Mouse (Mus musculus) c-Kit-positive CD71-negative TER-119-negative erythroid progenitor cells, embryonic 14.5 days (primary cell): ENCODE results near the gene Ccdc63.
"Not testable (repeated sequence)": the region's sequence is repeated elsewhere in the genome, so short reads cannot be mapped to it uniquely, and the experiment has no call there.

ENCODE experiments used
- DNase-seq: peaks from one replicate; pipeline ENCODE4 v3.0.0-alpha.2; 2013; ENCODE audit warnings: low read depth

The Ccdc63 gene

DNA sequence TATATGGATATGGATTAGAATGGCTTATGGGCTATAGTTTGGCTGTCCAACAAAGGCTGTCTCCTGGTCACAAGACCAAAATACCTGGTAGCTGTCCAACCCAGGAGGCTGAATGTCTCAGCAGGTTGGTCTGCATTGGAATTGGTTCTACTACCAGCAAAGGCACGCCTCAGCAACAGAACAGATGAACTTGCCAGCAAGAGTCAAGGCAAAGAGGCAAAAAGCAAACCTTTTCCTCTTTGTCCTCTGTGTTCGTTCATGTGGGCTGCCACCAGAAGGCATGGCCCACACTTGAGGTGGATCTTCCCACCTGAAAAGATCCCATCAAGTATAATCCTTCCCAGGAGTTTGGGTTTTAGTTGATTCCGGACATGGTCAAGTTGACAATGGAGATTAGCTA is at the start of gene Ccdc63:
TSS of gene Ccdc63 (minus strand) at position 101 of the 400 bp plus-strand sequence.
- DNase-seq: no peak

DNA sequence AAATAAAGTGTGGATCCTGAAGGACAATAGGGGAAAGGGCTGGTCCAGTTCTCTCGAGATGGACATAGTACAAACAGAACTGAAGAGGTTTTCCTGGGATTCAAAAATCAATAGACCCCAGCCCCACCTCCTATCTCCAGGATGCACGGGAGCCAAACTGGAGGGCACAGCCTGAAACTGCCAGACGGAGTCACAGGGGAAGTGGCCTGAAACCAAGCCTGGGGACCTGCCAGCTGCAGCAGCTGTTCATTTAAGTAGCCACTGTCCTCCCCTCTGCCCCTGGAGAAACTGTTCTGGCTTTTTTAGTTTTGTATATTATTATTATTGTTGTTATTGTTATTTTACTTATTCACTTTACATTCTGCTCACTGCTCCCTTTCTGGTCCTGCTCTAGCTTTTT is 48.5 kb upstream of the Ccdc63 start:
- no peak for DNase-seq

DNA sequence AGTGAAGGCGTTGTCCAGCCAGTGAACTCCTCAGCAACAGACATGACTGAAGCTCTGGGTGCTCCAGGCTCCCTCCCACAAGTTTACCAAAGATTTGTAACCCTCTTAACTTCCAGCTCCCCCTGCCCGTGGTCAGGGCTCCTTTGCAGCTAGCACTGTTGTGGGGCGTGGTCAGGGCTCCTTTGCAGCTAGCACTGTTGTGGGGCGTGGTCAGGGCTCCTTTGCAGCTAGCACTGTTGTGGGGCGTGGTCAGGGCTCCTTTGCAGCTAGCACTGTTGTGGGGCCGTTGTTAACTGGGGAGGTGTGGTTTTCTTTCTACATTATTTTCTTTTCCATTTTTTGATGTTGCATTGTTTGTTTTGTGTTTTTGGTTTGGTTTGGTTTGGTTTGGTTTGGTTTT is 44.2 kb upstream of the Ccdc63 start:
- not testable (repeated sequence) for DNase-seq

DNA sequence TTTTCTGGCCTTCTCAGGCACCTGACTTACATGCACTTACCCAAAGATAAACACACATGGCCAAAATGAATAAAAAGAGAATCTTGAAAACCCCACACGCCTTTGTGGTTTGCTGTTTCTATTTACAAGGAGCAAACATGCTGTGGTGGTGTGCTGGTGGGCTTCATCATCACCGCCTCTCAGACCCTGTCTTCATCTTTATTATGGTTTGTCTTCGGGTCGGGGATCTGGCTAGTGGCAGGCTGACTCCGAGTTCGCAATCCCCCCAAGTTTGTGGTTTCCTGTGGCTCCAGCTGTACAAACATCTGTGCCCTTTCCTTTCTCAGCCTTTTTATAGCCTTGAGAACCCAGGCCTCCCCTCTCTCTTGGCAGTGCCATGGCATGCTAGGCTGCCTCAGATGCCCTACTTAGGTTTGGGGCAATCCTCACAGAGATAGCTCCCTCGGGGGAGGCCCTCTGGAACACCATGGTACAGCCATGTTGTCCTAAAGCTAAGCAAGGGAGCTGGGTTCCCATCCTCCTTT is 43.7 kb upstream of the Ccdc63 start:
- no peak for DNase-seq

DNA sequence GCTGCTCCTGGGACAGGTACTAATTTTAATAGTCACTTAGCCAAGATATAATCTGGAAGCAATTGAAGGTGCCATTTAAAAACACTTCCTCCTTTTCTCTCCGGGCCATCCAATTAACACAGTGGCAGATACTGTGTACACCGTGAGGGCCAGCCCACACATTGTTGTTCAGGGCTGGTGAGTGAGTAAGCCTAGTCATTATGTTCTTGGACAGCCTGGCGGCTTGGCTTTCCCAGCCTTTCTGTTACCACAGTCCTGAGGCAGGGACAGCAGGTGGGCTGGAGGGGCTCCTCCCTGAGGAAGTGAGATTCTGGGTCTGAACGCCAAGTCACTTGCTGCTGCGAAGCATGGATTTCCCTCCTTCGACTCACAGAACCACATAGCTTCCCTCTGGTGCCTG is 39.0 kb upstream of the Ccdc63 start:
- no peak for DNase-seq

DNA sequence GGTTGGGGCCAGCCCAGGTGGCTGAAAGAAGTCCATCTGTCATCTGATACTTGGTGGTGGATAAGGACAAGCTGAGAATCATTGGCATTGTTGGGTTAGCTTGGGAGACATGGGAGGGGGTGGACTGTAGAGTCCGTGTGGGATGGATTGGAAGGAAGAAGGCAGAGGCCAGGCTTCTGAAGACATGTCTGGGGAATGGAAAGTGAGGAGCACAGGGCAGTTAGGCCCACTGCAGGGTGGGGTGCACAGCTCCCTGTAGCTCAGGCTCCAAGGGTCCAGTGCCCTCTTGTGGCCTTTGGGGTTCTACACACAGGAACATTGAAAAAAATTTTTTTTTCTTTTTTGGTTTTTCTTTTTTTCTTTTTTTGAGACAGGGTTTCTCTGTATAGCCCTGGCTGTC is 35.8 kb upstream of the Ccdc63 start:
- DNase-seq: no peak

DNA sequence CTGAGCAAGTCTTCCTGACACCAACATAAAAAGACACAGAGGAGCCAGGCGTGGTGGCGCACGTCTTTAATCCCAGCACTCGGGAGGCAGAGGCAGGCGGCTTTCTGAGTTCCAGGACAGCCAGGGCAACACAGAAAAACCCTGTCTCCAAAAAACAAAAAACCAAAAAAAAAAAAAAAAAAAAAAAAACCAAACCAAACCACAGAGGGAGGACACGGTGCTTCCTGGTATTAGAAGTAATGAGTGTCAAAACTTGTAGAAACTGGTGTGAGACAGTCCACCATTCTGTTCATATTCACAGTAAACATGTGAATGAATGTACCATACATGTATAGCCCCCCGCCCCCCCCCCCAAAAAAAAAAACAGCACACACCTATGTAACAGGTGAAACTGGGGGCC is 35.3 kb upstream of the Ccdc63 start:
- no peak for DNase-seq

DNA sequence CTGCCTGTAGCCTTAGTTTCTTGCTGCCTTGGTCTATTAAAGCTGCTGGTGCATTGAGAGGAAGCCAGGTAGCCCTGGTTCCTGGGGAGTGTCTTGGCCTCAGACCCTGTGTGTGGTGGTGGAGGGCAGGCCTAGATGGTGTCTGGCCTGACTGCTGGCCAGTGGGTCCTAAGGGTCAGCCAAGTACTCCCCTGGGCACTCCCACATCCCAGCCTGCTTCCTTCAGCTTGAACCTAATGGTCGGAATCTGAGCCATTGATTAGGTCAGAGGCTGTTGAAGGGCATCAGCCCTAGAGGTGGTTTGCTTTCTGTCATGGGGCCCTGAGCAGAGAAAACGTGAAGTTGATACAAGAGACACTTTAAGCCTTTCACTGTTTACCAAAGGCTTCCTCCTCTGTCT is 34.8 kb upstream of the Ccdc63 start:
- DNase-seq: no peak

DNA sequence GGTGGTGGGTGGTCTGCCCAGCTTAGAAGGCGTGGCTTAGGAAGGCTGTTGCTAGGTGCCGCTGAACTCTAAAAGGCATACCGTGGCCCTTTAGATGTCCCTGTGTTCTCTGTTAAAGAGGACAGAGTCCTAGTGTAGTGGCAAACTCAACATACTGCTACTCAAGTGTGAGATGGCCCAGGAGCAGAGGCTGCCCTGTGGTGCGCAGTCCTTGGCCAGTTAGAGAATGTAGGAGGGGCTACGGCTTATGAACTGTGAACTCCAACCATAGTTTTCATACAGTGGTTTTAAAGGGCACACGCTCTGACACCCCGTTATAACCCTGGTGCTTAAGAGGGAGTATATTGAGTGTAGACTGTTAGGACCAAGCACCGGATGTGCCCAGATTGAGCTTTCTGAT is 30.4 kb upstream of the Ccdc63 start:
- DNase-seq: no peak

DNA sequence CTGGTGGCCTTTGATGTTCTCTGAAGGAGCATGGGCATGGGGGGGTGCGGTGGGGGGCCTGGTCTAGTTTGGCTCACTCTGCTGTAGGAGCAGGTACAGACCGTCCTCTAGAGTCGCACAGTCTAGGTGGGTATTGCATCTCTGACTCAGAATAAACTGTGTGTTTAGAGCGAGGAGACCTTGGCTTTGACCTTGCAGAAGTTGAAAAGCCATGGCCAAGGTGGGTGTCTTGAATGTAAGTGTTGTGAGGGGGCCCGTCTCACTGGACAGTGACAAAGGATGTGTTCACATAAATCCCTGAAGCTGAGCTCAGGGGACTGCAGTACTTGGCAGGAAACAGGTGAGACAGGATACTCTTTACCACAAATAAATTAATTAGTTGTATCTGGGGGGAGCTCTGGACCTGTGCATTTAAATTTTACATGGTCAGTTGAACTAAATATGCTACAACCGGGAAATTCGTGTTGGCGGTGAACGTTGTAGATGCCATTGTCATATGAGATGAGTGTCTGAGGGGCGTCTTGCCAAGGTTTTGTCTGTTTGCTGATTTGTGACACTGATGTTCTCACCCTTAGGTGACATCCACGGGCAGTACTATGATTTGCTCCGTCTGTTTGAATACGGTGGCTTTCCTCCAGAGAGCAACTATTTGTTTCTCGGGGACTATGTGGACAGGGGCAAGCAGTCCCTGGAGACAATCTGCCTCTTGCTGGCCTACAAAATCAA is 27.9 kb upstream of the Ccdc63 start:
- no peak for DNase-seq

DNA sequence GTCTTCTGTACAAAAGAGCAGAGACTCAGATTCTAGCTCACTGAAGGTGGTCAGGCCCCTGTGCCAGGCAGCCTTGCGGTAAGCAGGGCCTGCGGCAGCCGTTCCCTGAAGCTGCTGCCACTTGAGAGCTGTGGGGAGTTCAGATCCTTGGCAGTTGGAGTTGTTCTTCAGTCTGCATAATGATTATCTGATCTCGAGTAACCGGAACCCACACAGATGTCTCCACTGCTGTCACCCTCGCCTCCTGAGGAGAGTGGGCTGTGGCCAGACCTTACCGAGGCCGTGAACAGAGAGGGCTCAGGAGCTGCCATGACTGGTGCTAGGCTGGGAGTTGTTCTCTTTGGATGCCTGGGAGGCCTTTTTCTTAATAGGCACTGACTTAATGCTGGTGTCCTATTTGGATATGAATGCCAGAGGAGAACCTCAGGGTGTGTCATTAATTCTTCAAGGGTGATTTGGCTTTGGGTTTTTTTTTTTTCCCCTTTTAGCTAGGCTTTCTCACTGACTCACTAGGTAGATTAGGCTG is 26.1 kb upstream of the Ccdc63 start:
- DNase-seq: no peak

DNA sequence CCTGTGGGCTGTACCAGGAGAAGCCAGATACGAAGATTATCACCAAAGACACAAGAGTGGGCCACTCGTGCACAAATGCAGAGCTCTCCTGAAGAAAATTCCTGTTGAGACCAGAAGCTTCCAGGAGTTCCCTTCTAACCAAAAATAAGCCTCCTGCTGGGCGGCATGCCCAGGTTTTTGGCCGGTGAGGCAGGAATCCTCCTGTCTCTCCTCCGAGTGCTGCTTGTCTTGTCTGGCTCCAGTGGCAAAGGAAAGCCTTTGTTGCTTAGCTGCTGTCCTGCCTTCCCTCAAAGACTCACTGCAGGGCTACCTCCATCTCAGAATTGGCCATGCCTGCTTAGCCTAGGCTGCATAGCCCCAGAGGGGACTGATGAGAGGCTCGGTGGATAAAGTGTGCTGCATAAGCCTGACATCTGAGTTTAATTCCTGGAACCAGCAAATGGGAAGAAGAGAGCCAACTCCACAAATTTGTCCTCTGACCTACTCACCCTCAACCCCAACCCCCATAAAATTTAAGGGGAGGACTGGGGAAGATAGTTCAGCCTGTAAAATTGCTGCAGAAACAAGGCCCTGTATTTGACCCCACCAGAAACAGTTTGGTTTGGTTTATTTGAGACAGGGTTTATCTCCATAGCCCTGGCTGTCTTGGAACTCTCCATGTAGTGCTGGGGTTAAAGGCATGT is 24.8 kb upstream of the Ccdc63 start:
- no peak for DNase-seq

DNA sequence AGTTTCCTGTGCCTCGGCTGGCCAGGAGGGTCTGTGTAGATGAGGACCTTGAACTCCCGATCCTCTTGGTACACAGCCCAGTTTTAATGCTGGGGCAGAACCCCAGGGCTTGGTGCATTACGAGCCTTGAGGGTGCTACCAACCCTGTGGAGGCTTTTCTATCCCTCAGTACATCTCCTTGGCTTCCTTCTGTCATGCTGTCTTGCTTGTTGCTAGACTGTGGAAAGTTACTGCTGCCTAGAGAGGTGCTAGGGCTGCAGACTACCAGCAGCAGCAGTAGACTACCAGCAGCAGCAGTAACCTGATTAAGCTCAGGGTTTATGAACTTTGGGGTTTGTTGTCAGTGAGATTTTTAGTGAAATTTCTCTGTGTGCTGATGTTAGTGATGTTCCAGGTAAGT is 23.4 kb upstream of the Ccdc63 start:
- DNase-seq: no peak

DNA sequence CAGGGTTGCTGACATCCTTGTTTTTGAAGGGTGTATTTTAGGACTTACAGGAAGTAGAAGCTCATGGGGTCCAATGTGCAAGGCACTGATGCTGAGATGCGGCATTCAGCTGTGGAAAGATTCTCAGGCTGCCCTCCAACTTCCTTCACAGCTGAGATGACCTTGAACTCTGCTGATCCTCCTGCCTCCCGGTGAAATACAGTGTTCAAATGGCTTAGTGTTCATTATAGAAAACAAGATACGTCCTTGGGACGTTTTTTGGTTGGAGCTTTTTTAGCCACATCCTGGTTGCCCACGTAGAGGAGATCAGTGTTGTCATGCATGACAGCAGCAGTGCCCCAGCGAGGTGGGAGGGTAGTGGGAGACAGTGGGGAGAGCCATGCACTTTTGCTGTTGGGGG is 22.6 kb upstream of the Ccdc63 start:
- DNase-seq: no peak

DNA sequence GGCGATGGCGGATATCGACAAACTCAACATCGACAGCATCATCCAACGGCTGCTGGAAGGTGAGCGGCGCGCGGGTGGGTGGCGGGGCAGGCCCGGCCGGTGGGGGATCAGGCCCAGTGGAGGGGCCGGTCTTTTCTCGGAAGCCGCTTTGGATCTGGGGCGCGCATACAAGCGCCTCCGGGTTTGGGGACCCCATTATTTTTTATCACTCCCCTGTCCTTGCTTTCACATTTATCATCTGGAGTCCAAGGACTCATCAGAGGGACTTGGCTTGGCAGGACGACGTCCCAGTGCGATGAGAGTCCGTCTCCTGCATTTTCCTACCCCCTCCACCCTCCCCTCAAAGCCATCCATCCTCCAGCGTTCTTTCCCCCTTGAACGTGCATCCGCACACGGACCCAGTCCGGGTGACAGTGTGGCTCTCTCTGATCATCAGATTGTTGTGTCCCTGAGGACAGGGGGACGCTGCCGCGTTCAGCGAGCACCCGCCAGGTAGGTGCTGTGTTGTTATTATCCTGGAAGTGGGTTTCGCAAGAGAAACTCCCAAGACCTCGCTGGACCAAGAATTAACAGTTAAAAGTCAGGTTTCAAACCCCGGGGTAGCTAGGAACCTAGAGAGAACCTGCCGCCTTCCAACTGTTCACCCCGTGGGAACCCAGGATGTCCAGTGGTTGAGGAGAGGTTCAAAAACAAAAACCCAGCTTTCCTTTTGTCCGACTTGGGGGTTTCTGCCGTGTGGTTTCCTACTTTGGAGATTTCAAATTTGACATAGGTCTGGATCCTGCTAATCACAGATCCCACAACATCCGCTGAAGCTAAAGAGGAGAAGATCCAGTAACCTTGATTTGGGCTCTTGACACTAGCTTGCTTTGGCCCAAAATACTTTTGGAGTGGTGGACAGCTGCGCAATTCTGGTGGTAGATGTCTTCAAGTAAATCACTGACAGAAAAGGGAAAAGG is 18.2 kb upstream of the Ccdc63 start:
- DNase-seq: no peak

DNA sequence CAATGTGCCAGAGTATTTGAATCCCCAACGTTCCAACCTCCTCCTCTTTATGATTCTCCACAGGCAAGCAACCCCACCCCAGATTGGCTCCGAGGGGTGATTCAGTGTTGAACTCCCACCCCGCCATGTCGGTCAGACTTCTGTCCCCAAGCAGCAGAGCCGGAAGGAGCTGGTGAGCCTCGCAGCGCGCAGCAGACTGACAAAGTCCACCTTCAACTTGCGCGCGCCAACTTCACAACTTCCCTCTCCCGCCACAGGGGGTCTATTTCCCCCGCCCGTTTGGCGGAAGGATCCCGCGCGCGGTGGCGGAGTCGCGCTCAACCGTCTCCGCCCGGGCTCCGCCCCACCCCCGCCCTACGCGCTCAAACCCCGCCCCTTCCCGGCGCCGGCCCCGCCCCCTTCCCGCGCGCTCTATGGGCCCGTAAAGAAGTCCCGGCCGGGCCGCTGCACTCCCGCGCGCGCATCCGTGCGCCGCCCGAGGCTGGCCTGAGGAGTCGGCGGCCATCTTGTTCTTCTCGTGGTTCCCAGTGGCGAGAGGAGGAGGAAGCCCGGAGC is 17.3 kb upstream of the Ccdc63 start, which contains the start of gene Ppp1cc:
TSS of gene Ppp1cc (plus strand) at position 452 of the 555 bp plus-strand sequence.
- DNase-seq: peak; percentile 86

DNA sequence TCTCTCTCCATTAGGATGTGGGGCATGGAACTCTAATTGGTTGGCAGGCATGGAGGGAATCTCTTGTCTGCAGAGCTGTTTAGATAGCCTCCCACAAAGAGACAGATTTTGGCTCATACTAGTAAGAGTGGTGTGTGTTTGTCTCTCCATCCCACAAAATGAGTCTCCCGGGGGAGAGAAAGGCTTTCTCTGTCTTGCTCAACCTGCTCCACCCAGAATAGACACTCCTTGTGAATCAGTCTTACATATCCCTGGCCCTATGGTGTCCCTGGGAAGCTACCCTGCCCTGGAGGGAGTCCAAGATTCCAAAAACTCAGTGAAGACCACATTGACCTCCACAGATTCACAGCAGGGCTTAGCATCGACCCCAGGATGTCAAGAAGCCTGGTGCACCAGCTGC is 15.9 kb upstream of the Ccdc63 start:
- DNase-seq: no peak

DNA sequence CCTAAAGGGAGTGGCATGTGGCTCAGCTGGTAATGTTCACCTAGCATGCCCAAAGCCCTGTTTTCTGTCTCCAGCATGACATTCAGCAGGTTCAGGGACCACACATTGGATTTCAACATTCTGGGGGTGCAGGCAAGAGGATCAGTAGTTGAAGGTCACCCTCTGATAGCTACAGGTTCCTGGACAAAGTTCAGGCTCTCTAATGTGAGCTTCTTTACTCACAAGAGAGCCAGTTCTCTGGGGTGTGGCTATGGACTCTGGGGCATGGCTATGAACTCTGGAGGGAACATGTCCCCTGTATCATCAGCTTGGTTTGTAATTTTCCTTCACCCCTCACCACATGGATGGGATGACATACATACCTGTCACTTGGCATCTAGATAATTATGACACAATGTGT is 15.0 kb upstream of the Ccdc63 start:
- DNase-seq: no peak

DNA sequence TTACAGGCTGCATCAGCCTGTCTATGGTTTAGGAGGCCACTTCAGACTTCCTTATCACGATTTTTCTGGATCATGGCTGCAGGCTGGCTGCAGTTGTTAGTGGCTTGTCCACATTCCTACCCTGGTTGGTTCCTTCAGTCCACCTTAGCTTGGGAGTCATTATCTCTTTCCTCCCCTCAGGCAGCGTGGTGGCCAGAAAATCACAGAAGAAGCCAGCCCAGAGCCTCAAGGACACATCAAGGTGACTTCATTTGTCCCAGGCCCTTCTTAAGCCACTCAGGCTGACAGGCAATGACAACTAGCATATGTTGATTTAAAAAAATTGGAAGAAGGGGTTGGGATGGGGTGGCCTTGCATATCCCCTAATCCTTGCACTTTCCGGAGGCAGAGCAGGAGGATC is 14.2 kb upstream of the Ccdc63 start:
- DNase-seq: no peak

DNA sequence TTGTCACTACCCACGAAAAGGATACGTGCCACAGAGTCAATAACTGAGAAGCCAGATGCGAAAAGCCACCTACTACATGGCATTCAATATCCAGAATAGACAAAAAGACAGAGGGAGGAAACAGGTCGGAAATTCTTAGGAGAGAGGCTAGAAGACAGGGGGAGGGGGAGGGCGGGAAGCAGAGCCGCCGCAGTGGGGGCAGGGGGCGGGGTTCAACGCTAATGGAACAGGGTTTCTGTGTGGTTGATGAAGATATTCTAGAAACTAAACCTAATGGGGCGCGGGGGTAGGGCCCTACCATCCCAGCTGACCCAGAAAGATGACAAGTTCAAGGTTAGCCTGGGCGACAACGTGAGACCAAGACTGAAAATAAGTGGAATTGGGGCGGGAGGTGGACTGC is 13.4 kb upstream of the Ccdc63 start:
- no peak for DNase-seq

DNA sequence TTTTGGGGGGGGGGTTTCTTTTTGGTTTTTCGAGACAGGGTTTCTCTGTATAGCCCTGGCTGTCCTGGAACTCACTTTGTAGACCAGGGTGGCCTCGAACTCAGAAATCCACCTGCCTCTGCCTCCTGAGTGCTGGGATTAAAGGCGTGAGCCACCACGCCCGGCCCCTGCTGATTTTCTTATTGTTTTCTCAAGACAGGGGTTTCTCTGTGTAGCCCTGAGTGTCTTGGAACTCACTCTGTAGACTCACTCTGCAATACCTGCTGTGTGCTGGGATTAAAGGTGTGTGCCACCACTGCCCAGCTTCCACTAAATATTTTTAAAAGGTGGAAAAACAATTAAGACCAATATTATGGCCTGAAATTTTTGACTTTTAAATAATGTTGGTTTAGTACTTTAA is 11.9 kb upstream of the Ccdc63 start:
- not testable (repeated sequence) for DNase-seq

DNA sequence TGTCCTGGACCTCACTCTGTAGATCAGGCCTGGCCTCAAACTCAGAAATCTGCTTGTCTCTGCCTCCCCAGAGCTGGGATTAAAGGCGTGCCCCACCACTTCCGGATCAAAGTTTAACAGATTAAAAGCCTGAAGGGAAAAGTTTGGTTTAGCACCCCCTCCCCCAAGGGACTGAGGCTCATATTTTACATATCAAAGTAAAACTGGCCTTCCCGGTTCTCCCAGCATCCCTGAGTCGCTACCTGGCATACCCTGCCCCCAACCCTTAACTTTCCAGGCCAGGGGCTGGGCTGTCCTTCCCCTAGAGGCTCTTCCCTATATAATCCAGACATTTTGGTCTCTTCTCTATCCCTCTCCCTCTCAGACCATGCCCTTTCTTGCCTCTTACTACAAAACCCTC is 8.6 kb upstream of the Ccdc63 start:
- no peak for DNase-seq
